Mouse (Mus musculus): ENCODE measurements at regions not wholly inside any gene's neighbourhood (a gene's known extent, or its start where the extent isn't known, plus 50 kb on each side); places are given as distances from the start of the nearest gene placed in this dataset.

DNA sequence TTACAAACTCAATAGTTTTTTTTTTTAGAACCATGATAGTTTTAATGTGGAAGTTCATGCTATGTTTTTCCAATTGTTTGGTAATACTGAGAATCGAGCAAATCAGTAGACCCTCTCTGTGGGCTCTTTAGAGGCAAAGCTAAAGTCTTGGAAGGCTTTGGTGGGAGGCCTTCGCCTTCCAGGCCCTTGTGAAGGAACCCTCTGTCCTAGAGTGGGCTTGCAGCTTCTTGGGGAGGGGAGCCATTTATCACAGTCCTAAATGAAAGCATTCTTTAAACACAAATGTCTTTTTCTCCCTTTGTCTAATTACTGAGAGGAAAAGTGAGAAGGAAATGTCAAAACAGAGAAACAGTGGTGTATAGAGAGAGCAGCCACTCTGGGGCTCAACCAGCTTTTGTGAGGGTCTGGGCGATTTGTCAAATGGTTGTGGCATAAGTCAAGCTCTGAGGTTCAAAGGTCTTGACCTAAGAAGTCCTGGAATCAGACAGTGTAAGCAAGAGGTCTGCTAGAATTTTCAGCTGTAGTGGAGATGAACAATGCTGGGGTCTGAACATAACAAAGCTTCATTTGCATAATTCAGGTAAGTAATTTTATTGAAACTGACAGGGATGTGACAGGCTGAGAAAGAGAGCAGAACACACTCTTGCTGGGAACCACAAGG lies 736.6 kb upstream of the Nr2f1 start:
- H3K79me2 ChIP-seq (replicated peaks; ENCODE audit: control insufficient read depth, insufficient read depth, low read length) = no peaks in the 10 kb centered on the region
- no peak overlapping the region for H3K4me3 ChIP-seq
- no peaks in the 10 kb centered on the region for H3K27me3 ChIP-seq (ENCODE audit: control insufficient read depth, insufficient read depth, low read length)
- H3K27ac ChIP-seq = no peak overlapping the region
- 63% methylated on average over 3 of the region's 3 CpGs for WGBS
- no peak for DNase-seq
- no peaks in the 10 kb centered on the region for H3K4me1 ChIP-seq (ENCODE audit: control insufficient read depth, insufficient read depth, low read length)
- TF ChIP-seq EP300 (IDR thresholded peaks at IDR 0.05; ENCODE audit: insufficient read depth, low read depth, low read length) (no peak), CTCF (IDR thresholded peaks at IDR 0.05) (no peak), POLR2A (IDR thresholded peaks at IDR 0.05; ENCODE audit: insufficient read depth, low read depth, low read length) (no peak)
- H3K9ac ChIP-seq (ENCODE audit: low read depth, low read length) = no peak overlapping the region
- intact Hi-C loops (cut with DNase I) = no loop called here
- H3K36me3 ChIP-seq (ENCODE audit: control insufficient read depth, insufficient read depth, low read length) = no peaks in the 10 kb centered on the region

DNA sequence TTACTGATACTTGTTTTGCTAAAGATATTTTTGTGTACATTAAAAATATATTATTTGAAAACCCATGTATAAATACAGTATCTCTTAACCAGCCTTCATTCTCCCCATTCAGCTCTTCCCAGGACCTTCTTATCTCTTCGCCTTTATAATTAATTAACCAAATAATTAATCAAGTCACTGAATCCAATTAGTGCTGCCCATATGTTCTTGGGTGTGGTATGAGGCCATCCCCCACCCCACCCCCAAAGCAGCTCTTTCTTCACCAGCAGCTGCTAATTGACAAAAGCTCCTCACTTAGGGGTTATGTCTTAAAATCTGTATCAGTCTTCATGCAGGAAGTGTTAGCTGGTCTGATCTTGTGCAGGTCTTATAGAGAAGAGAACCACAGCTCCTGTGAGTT lies 728.8 kb upstream of the Nr2f1 start:
- Histone ChIP-seq H3K4me1 (ENCODE audit: control insufficient read depth, insufficient read depth, low read length) (no peaks in the 10 kb centered on the region), H3K27ac (no peak overlapping the region), H3K4me3 (no peak overlapping the region), H3K9ac (ENCODE audit: low read depth, low read length) (no peak overlapping the region), H3K36me3 (ENCODE audit: control insufficient read depth, insufficient read depth, low read length) (no peaks in the 10 kb centered on the region), H3K27me3 (ENCODE audit: control insufficient read depth, insufficient read depth, low read length) (no peaks in the 10 kb centered on the region), H3K79me2 (replicated peaks; ENCODE audit: control insufficient read depth, insufficient read depth, low read length) (no peaks in the 10 kb centered on the region)
- no peak for TF ChIP-seq CTCF (IDR thresholded peaks at IDR 0.05)
- intact Hi-C loops (cut with DNase I) = no loop called here
- no peak for DNase-seq
- WGBS = 84% methylated on average over 1 of the region's 1 CpGs

DNA sequence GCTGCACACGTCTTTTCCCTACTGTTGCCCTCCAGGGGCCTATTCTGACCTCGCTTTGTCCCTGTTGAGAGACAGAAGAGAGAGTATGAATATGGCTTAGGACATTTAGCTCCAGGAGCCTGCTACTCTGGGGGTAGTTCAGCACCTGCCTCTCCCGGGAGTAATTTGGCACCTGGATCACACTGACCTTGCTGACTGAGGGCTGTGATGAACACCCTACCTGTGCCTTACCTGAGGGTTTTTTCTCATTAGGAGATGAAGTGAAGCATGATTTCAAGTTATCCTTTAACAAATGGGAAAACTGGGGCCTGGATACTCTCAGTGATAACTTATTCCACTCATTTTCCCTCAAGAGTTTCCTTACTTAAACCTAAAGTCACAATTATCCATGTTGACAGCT lies 721.2 kb upstream of the Nr2f1 start:
- no peaks in the 10 kb centered on the region for H3K36me3 ChIP-seq (ENCODE audit: control insufficient read depth, insufficient read depth, low read length)
- DNase-seq = no peak
- TF ChIP-seq EP300 (IDR thresholded peaks at IDR 0.05; ENCODE audit: insufficient read depth, low read depth, low read length) = no peak
- TF ChIP-seq POLR2A (IDR thresholded peaks at IDR 0.05; ENCODE audit: insufficient read depth, low read depth, low read length) = no peak
- no peak for TF ChIP-seq CTCF (IDR thresholded peaks at IDR 0.05)
- intact Hi-C loops (cut with DNase I) = no loop called here
- H3K27ac ChIP-seq = no peak overlapping the region
- H3K9ac ChIP-seq (ENCODE audit: low read depth, low read length) = no peak overlapping the region
- H3K79me2 ChIP-seq (replicated peaks; ENCODE audit: control insufficient read depth, insufficient read depth, low read length) = no peaks in the 10 kb centered on the region
- no peak overlapping the region for H3K4me3 ChIP-seq
- WGBS = 65% methylated on average over 3 of the region's 3 CpGs
- H3K27me3 ChIP-seq (ENCODE audit: control insufficient read depth, insufficient read depth, low read length) = no peaks in the 10 kb centered on the region
- H3K4me1 ChIP-seq (ENCODE audit: control insufficient read depth, insufficient read depth, low read length) = no peaks in the 10 kb centered on the region

DNA sequence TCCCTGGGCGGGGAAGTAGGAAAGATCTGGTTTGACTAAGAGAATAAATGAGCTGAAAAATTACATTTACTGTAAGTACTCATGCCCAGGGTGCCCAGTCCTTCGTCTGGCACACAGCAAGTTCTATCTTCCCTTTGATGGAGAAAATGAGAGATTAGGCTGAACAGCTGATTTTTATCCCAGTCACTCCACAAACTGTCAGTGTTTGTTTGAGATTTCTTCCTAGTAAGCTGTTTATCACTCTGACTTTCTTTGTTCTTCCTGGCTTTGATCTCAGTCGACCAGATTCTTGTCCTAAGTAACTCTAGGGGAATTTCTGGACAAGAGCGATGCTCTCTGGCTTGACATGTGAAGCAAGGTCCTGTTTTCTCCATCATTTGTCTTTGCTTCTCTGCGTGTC lies 710.3 kb upstream of the Nr2f1 start:
- Histone ChIP-seq H3K4me1 (ENCODE audit: control insufficient read depth, insufficient read depth, low read length) (no peaks in the 10 kb centered on the region), H3K27ac (no peak overlapping the region), H3K27me3 (ENCODE audit: control insufficient read depth, insufficient read depth, low read length) (no peaks in the 10 kb centered on the region), H3K79me2 (replicated peaks; ENCODE audit: control insufficient read depth, insufficient read depth, low read length) (no peaks in the 10 kb centered on the region), H3K9ac (ENCODE audit: low read depth, low read length) (no peak overlapping the region), H3K4me3 (no peak overlapping the region), H3K36me3 (ENCODE audit: control insufficient read depth, insufficient read depth, low read length) (no peaks in the 10 kb centered on the region)
- whole genome bisulfite sequencing = 31% methylated on average over 5 of the region's 5 CpGs
- TF ChIP-seq EP300 (IDR thresholded peaks at IDR 0.05; ENCODE audit: insufficient read depth, low read depth, low read length) (no peak), POLR2A (IDR thresholded peaks at IDR 0.05; ENCODE audit: insufficient read depth, low read depth, low read length) (no peak), CTCF (IDR thresholded peaks at IDR 0.05) (no peak)
- intact Hi-C loops (cut with DNase I) = no loop called here
- no peak for DNase-seq

DNA sequence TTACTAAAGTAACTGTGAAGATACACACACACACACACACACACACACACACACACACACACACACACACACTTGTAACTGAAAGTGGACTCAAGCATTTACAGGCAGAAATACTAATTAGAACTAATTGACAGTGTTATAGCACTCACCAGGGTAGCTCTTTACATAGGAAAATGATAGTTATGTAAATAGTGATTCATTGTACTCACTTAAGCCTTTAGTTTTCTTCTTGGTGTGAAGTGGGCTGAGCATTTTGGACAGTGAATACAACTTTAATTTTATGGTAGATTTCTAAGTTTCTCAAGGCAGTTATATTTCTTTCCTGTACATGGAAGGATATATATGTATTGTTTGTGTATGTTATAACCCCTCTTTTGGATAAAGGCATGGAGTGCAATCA lies 704.5 kb upstream of the Nr2f1 start:
- H3K9ac ChIP-seq (ENCODE audit: low read depth, low read length) = no peak overlapping the region
- no peaks in the 10 kb centered on the region for H3K79me2 ChIP-seq (replicated peaks; ENCODE audit: control insufficient read depth, insufficient read depth, low read length)
- H3K27me3 ChIP-seq (ENCODE audit: control insufficient read depth, insufficient read depth, low read length) = no peaks in the 10 kb centered on the region
- H3K4me3 ChIP-seq = no peak overlapping the region
- no peak for TF ChIP-seq CTCF (IDR thresholded peaks at IDR 0.05)
- TF ChIP-seq EP300 (IDR thresholded peaks at IDR 0.05; ENCODE audit: insufficient read depth, low read depth, low read length) = no peak
- no peak for TF ChIP-seq POLR2A (IDR thresholded peaks at IDR 0.05; ENCODE audit: insufficient read depth, low read depth, low read length)
- no peaks in the 10 kb centered on the region for H3K36me3 ChIP-seq (ENCODE audit: control insufficient read depth, insufficient read depth, low read length)
- no peaks in the 10 kb centered on the region for H3K4me1 ChIP-seq (ENCODE audit: control insufficient read depth, insufficient read depth, low read length)
- intact Hi-C loops (cut with DNase I) = no loop called here
- no peak for DNase-seq
- no peak overlapping the region for H3K27ac ChIP-seq

DNA sequence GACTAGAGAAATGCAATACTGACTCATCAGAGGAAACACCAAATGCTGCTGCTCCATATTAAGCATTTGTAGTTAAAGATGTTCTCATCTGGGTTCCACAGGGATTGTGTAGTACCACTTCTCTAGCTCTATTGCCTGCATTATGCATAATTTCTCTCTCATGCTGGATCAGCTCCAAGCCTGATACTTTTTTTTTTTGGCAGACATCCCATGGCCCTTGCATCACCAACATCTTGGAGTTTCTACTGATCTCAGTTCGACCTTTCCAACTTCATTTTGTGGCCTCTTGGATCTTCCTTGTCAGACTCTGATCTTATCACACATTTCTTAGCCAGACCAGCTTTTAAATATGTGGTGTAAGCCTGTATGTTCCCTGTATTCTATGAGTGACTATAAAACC lies 701.1 kb upstream of the Nr2f1 start:
- no peaks in the 10 kb centered on the region for H3K4me1 ChIP-seq (ENCODE audit: control insufficient read depth, insufficient read depth, low read length)
- no peak overlapping the region for H3K9ac ChIP-seq (ENCODE audit: low read depth, low read length)
- H3K27ac ChIP-seq = no peak overlapping the region
- no peaks in the 10 kb centered on the region for H3K36me3 ChIP-seq (ENCODE audit: control insufficient read depth, insufficient read depth, low read length)
- no peaks in the 10 kb centered on the region for H3K27me3 ChIP-seq (ENCODE audit: control insufficient read depth, insufficient read depth, low read length)
- H3K79me2 ChIP-seq (replicated peaks; ENCODE audit: control insufficient read depth, insufficient read depth, low read length) = no peaks in the 10 kb centered on the region
- intact Hi-C loops (cut with DNase I) = no loop called here
- 40% methylated on average over 1 of the region's 1 CpGs for WGBS
- H3K4me3 ChIP-seq = no peak overlapping the region
- DNase-seq = no peak
- TF ChIP-seq POLR2A (IDR thresholded peaks at IDR 0.05; ENCODE audit: insufficient read depth, low read depth, low read length) (no peak), CTCF (IDR thresholded peaks at IDR 0.05) (no peak), EP300 (IDR thresholded peaks at IDR 0.05; ENCODE audit: insufficient read depth, low read depth, low read length) (no peak)

All from heart, adult 2 months (tissue).